Mouse (Mus musculus): ENCODE measurements around the gene Slc30a5. TPM values are rescaled to one million over a fixed set of nuclear protein-coding genes. Genes with fewer than 3 reads are reported as not detected.

Slc30a5 gene
- polyA plus RNA-seq (2014; fragmentation: Illumina TruSeq; extraction: RNeasy Lipid Tissue Mini Kit (QIAGEN cat#74804); ENCODE audit: low read depth, low replicate concordance) = 157 TPM

GRCm38 (mm10) chr13:100832741-100833639 is at the start of gene Slc30a5:
Gene Slc30a5 (minus strand): TSS chr13:100833427.

GRCm38 (mm10) chr13:100786414-100786867 is 46.8 kb downstream of the Slc30a5 start, which contains the start of gene Ccnb1:
Gene Ccnb1 (minus strand): TSS chr13:100786570.

GRCm38 (mm10) chr13:100775252-100776055 is 57.8 kb downstream of the Slc30a5 start, which contains the start of gene Cenph:
Gene Cenph (minus strand): TSS chr13:100775899.

Other genes with a start within 250 kb of the Slc30a5 start
- 0.17 TPM for gene Marveld2, start 216.5 kb downstream of the Slc30a5 start, polyA plus RNA-seq (2014; fragmentation: Illumina TruSeq; extraction: RNeasy Lipid Tissue Mini Kit (QIAGEN cat#74804); ENCODE audit: low read depth, low replicate concordance)
- gene Ak6, start 182.4 kb downstream of the Slc30a5 start, polyA plus RNA-seq (2014; fragmentation: Illumina TruSeq; extraction: RNeasy Lipid Tissue Mini Kit (QIAGEN cat#74804); ENCODE audit: low read depth, low replicate concordance) = 209 TPM
- gene Rad17, start 182.4 kb downstream of the Slc30a5 start, polyA plus RNA-seq (2014; fragmentation: Illumina TruSeq; extraction: RNeasy Lipid Tissue Mini Kit (QIAGEN cat#74804); ENCODE audit: low read depth, low replicate concordance) = 72.3 TPM
- 4.7 TPM for gene Taf9, start 181.8 kb downstream of the Slc30a5 start, polyA plus RNA-seq (2014; fragmentation: Illumina TruSeq; extraction: RNeasy Lipid Tissue Mini Kit (QIAGEN cat#74804); ENCODE audit: low read depth, low replicate concordance)
- gene Ccdc125, start 163.7 kb downstream of the Slc30a5 start, polyA plus RNA-seq (2014; fragmentation: Illumina TruSeq; extraction: RNeasy Lipid Tissue Mini Kit (QIAGEN cat#74804); ENCODE audit: low read depth, low replicate concordance) = 1.6 TPM
- gene Cdk7, start 102.5 kb downstream of the Slc30a5 start, polyA plus RNA-seq (2014; fragmentation: Illumina TruSeq; extraction: RNeasy Lipid Tissue Mini Kit (QIAGEN cat#74804); ENCODE audit: low read depth, low replicate concordance) = 55.3 TPM
- gene Mrps36, start 88.8 kb downstream of the Slc30a5 start, polyA plus RNA-seq (2014; fragmentation: Illumina TruSeq; extraction: RNeasy Lipid Tissue Mini Kit (QIAGEN cat#74804); ENCODE audit: low read depth, low replicate concordance) = 145 TPM
- 3.3 TPM for gene Cenph, start 57.5 kb downstream of the Slc30a5 start, polyA plus RNA-seq (2014; fragmentation: Illumina TruSeq; extraction: RNeasy Lipid Tissue Mini Kit (QIAGEN cat#74804); ENCODE audit: low read depth, low replicate concordance)
- 8.5 TPM for gene Ccnb1, start 46.9 kb downstream of the Slc30a5 start, polyA plus RNA-seq (2014; fragmentation: Illumina TruSeq; extraction: RNeasy Lipid Tissue Mini Kit (QIAGEN cat#74804); ENCODE audit: low read depth, low replicate concordance)

Measured in adrenal gland, adult 10 weeks (tissue).